Mouse (Mus musculus): ENCODE data around the gene Atrnl1.

Atrnl1 gene

GRCm38 (mm10) chr19:57610476-57611261, at the start of gene Atrnl1:
Gene Atrnl1, plus strand, starts transcription at chr19:57611034.
- peak; percentile 81 to 84 for DNase-seq (ENCODE audit: low spot score in 2 of 2)

- DNase-seq (ENCODE audit: low spot score in 2 of 2), result no peak
Observed at GRCm38 (mm10) chr19:57561486-57561885, 49.3 kb upstream of the Atrnl1 start.

GRCm38 (mm10) chr19:57569040-57569439, 41.8 kb upstream of the Atrnl1 start:
- DNase-seq (ENCODE audit: low spot score in 2 of 2), result no peak

GRCm38 (mm10) chr19:57572360-57573237, 38.2 kb upstream of the Atrnl1 start:
- peak; percentile 56 to 69 for DNase-seq (ENCODE audit: low spot score in 2 of 2)

- DNase-seq (ENCODE audit: low spot score in 2 of 2), result no peak
Observed at GRCm38 (mm10) chr19:57573470-57573869, 37.4 kb upstream of the Atrnl1 start.

- DNase-seq (ENCODE audit: low spot score in 2 of 2), result no peak
Observed at GRCm38 (mm10) chr19:57575027-57575426, 35.8 kb upstream of the Atrnl1 start.

GRCm38 (mm10) chr19:57576836-57577235, 34.0 kb upstream of the Atrnl1 start:
- DNase-seq (ENCODE audit: low spot score in 2 of 2), result no peak

- no peak for DNase-seq (ENCODE audit: low spot score in 2 of 2)
Observed at GRCm38 (mm10) chr19:57577256-57577655, 33.6 kb upstream of the Atrnl1 start.

- peak; percentile 57 to 58 for DNase-seq (ENCODE audit: low spot score in 2 of 2)
Observed at GRCm38 (mm10) chr19:57580962-57581361, 29.9 kb upstream of the Atrnl1 start.

- no peak for DNase-seq (ENCODE audit: low spot score in 2 of 2)
Observed at GRCm38 (mm10) chr19:57585231-57585792, 25.5 kb upstream of the Atrnl1 start.

GRCm38 (mm10) chr19:57586172-57586571, 24.7 kb upstream of the Atrnl1 start:
- DNase-seq (ENCODE audit: low spot score in 2 of 2), result no peak

- DNase-seq (ENCODE audit: low spot score in 2 of 2), result no peak
Observed at GRCm38 (mm10) chr19:57589516-57589915, 21.3 kb upstream of the Atrnl1 start.

GRCm38 (mm10) chr19:57590895-57591294, 19.9 kb upstream of the Atrnl1 start:
- no peak for DNase-seq (ENCODE audit: low spot score in 2 of 2)

- DNase-seq (ENCODE audit: low spot score in 2 of 2), result no peak
Observed at GRCm38 (mm10) chr19:57591631-57592030, 19.2 kb upstream of the Atrnl1 start.

- DNase-seq (ENCODE audit: low spot score in 2 of 2), result no peak
Observed at GRCm38 (mm10) chr19:57592355-57592754, 18.5 kb upstream of the Atrnl1 start.

GRCm38 (mm10) chr19:57599126-57599525, 11.7 kb upstream of the Atrnl1 start:
- no peak for DNase-seq (ENCODE audit: low spot score in 2 of 2)

- no peak for DNase-seq (ENCODE audit: low spot score in 2 of 2)
Observed at GRCm38 (mm10) chr19:57600233-57600929, 10.5 kb upstream of the Atrnl1 start.

- DNase-seq (ENCODE audit: low spot score in 2 of 2), result no peak
Observed at GRCm38 (mm10) chr19:57600930-57601328, 9.9 kb upstream of the Atrnl1 start.

GRCm38 (mm10) chr19:57603593-57603992, 7.2 kb upstream of the Atrnl1 start:
- no peak for DNase-seq (ENCODE audit: low spot score in 2 of 2)

GRCm38 (mm10) chr19:57605941-57606340, 4.9 kb upstream of the Atrnl1 start:
- DNase-seq (ENCODE audit: low spot score in 2 of 2), result no peak

GRCm38 (mm10) chr19:57606351-57606750, 4.5 kb upstream of the Atrnl1 start:
- no peak for DNase-seq (ENCODE audit: low spot score in 2 of 2)
